Mouse (Mus musculus): ENCODE data around the gene Corin. TPM values are rescaled to one million over a fixed set of nuclear protein-coding genes. Genes with fewer than 3 reads are reported as not detected.

Gene Corin
- polyA plus RNA-seq, 1 experiment from 2014 or later = 0.89 TPM

- H3K27ac ChIP-seq (ENCODE audit: low read depth) = no peak overlapping the region
- 86% methylated on average over 10 of the region's 10 CpGs for WGBS
- no peaks in the 10 kb centered on the region for H3K27me3 ChIP-seq (ENCODE audit: insufficient read depth, low read length)
Measured at GRCm38 (mm10) chr5:72257084-72257483, 247.2 kb downstream of the Corin start.

GRCm38 (mm10) chr5:72254958-72255357 lies 249.3 kb downstream of the Corin start:
- ATAC-seq (ENCODE audit: insufficient read depth) (no peak), DNase-seq (no peak)
- Histone ChIP-seq H3K27ac (ENCODE audit: low read depth) (no peak overlapping the region), H3K4me3 (ENCODE audit: low read depth, low read length) (no peak overlapping the region), H3K27me3 (ENCODE audit: insufficient read depth, low read length) (no peaks in the 10 kb centered on the region), H3K4me1 (ENCODE audit: insufficient read depth) (no peaks in the 10 kb centered on the region), H3K9me3 (ENCODE audit: low read depth, low read length) (no peaks in the 10 kb centered on the region), H3K4me2 (no peak overlapping the region), H3K9ac (no peak overlapping the region), H3K36me3 (ENCODE audit: insufficient read depth) (no peaks in the 10 kb centered on the region)
- WGBS = 86% methylated on average over 10 of the region's 10 CpGs
- no peak for TF ChIP-seq CTCF (IDR thresholded peaks at IDR 0.05; ENCODE audit: low read depth)

More at GRCm38 (mm10) chr5:72257084-72257483, 247.2 kb downstream of the Corin start:
- Histone ChIP-seq H3K4me2 (no peak overlapping the region), H3K4me1 (ENCODE audit: insufficient read depth) (no peaks in the 10 kb centered on the region), H3K4me3 (ENCODE audit: low read depth, low read length) (no peak overlapping the region), H3K9ac (no peak overlapping the region), H3K9me3 (ENCODE audit: low read depth, low read length) (no peaks in the 10 kb centered on the region), H3K36me3 (ENCODE audit: insufficient read depth) (no peaks in the 10 kb centered on the region)
- no peak for DNase-seq
- no peak for ATAC-seq (ENCODE audit: insufficient read depth)
- TF ChIP-seq CTCF (IDR thresholded peaks at IDR 0.05; ENCODE audit: low read depth) = no peak

DNA sequence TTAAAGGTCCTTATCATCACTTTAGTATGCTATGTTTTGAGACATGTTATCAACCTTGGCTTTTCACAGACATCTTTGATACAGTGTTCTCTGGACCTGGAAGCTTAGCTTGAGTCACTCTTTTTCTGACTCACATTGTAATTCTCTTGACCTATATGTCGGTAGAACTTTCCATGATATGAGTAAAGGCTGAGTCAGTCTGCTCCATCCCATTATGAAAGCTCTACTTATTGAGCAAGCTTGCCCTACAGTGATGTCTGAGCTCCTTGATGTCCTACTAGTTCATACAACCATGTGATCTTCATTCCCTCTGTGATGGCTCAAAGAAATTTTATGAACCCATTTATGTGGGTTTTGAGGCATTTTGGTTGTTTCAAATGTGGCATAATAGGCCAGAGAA lies 254.1 kb downstream of the Corin start:
- ATAC-seq (ENCODE audit: insufficient read depth) = no peak

More for the DNA sequence above, 254.1 kb downstream of the Corin start:
- DNase-seq = no peak
- WGBS = 83% methylated on average over 1 of the region's 1 CpGs
- Histone ChIP-seq H3K9ac (no peak overlapping the region), H3K9me3 (ENCODE audit: low read depth, low read length) (no peaks in the 10 kb centered on the region), H3K4me3 (ENCODE audit: low read depth, low read length) (no peak overlapping the region), H3K4me2 (no peak overlapping the region), H3K4me1 (ENCODE audit: insufficient read depth) (no peaks in the 10 kb centered on the region), H3K27ac (ENCODE audit: low read depth) (no peak overlapping the region), H3K27me3 (ENCODE audit: insufficient read depth, low read length) (no peaks in the 10 kb centered on the region), H3K36me3 (ENCODE audit: insufficient read depth) (0 out of 2 replicates have a peak, but pooled peaks cover 3% of the 10 kb centered on the region)
- no peak for TF ChIP-seq CTCF (IDR thresholded peaks at IDR 0.05; ENCODE audit: low read depth)

Other genes with a start within 250 kb of the Corin start
- 23.2 and 25.4 TPM in 2 replicates for gene Nfxl1, start 55.2 kb upstream of the Corin start, polyA plus RNA-seq (2014; fragmentation: Nextera tagmentation; extraction: Ambion mirVana)
- gene Zar1, start 76.8 kb upstream of the Corin start, polyA plus RNA-seq (2014; fragmentation: Nextera tagmentation; extraction: Ambion mirVana) = 0.14 TPM in 1 of 2 replicates, not detected in the other
- gene Gm5868, start 83.1 kb upstream of the Corin start, polyA plus RNA-seq (2014; fragmentation: Nextera tagmentation; extraction: Ambion mirVana) = 0.17 and 0.20 TPM in 2 replicates
- gene Cnga1, start 139.8 kb upstream of the Corin start, polyA plus RNA-seq (2014; fragmentation: Nextera tagmentation; extraction: Ambion mirVana) = not detected in 2 replicates
- gene Nipal1, start 143.3 kb upstream of the Corin start, polyA plus RNA-seq (2014; fragmentation: Nextera tagmentation; extraction: Ambion mirVana) = 0.29 and 0.31 TPM in 2 replicates
- gene Txk, start 248.3 kb upstream of the Corin start, polyA plus RNA-seq (2014; fragmentation: Nextera tagmentation; extraction: Ambion mirVana) = 0.08 TPM in 1 of 2 replicates, not detected in the other